Mouse (Mus musculus) bone marrow, adult 2 months (tissue): Measurements from ENCODE around the gene Sntb2.
"Not testable (repeated sequence)": the region's sequence is repeated elsewhere in the genome, so short reads cannot be mapped to it uniquely, and the experiment has no call there.

ENCODE experiments used
- CTCF ChIP-seq: fragments of 200-500 bp; IDR thresholded peaks from 2 replicates; pipeline ENCODE4 v1.5.1; 2011; ENCODE audit warnings: low read length, control low read depth; ENCODE audit not compliant: control insufficient read depth, insufficient read depth
- POLR2A ChIP-seq: fragments of 200-500 bp; IDR thresholded peaks from 2 replicates; pipeline ENCODE4 v1.6.1; 2011; ENCODE audit warnings: low read depth, mild to moderate bottlenecking, control low read depth, low read length, borderline replicate concordance; ENCODE audit not compliant: control insufficient read depth

GRCm38 (mm10) chr8:107033609-107034008 lies 98.1 kb downstream of the Sntb2 start:
- not testable (repeated sequence) for TF ChIP-seq CTCF, POLR2A
